Mouse (Mus musculus) spleen, adult 2 months (tissue): ENCODE measurements around the gene Wif1.

Experiments
- CTCF ChIP-seq: fragments of 200-500 bp; IDR thresholded peaks from 2 replicates; pipeline ENCODE4 v1.5.1; 2011; ENCODE audit warnings: mild to moderate bottlenecking, inconsistent platforms; ENCODE audit not compliant: insufficient read depth, insufficient read length, insufficient replicate concordance; ENCODE audit errors: extremely low read depth
- POLR2A ChIP-seq: fragments of 200-500 bp; IDR thresholded peaks from 2 replicates; pipeline ENCODE4 v1.6.1; 2011; ENCODE audit warnings: low read depth, low read length, inconsistent platforms

DNA sequence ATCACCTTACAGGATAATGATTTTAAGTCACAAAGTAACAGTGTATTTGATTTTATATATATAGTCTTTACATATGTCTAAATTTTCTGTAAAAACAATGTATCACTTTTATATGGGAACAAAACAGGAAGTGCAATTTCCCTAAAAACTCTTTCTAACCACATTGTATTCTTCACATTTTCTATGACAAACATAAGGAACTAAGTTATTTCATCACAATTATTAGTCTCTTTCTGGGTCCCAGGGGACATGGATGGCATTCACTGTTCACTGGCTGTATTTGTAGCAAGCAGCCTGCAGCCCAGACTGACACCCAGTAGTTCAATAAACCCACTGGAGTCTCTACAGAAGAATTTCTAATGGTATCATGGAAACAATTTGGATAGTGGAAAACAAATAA lies 82.4 kb downstream of the Wif1 start:
- no peak for TF ChIP-seq POLR2A
- TF ChIP-seq CTCF: no peak
